Mouse (Mus musculus): ENCODE data around the gene Aoc1. TPM values are rescaled to one million over a fixed set of nuclear protein-coding genes. Genes with fewer than 3 reads are reported as not detected.
A peak's percentile ranks its signal among the peaks of the same experiment; 100 is the strongest.

Gene Aoc1
- total and polyA plus RNA-seq, 2 experiments from 2014 or later, result 1.6 TPM; not detected in 1

DNA sequence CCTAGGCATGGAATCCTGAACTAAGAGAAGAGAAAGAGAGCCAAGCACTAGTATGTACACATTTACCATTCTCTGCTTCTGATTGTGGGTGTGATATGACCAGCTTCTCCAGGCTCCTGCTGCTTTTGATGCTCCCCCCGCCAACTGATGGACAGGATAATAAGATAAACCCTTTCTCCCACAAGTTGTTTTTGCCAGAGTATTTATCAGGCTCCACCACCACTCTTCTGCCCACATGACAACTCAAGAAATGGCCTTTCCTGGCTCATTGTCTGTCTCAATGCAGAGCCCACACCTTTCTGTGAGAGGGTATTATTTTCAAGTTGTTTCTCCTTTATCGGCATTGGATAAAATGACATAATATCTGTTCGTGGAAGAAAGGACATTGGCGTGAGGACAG lies 39.2 kb upstream of the Aoc1 start:
- no peak overlapping the region for H3K4me2 ChIP-seq (ENCODE audit: low read depth)
- ATAC-seq, result no peak
- no peak for DNase-seq
- WGBS, result 96% methylated on average over 4 of the region's 4 CpGs
- no peaks in the 10 kb centered on the region for H3K27me3 ChIP-seq (ENCODE audit: insufficient read depth, low read length)
- no peak overlapping the region for H3K9ac ChIP-seq
- no peak overlapping the region for H3K27ac ChIP-seq (ENCODE audit: low read depth, low read length)
- no peaks in the 10 kb centered on the region for H3K4me1 ChIP-seq (ENCODE audit: insufficient read depth)
- H3K4me3 ChIP-seq (ENCODE audit: low read depth, low read length), result no peak overlapping the region
- peaks cover 11% of the 10 kb centered on the region; the same call in 1 of the 2 replicates for H3K36me3 ChIP-seq (ENCODE audit: insufficient read depth)
- no peak for TF ChIP-seq CTCF (IDR thresholded peaks at IDR 0.05; ENCODE audit: low read depth)
- H3K9me3 ChIP-seq (ENCODE audit: low read length), result no peaks in the 10 kb centered on the region

- H3K36me3 ChIP-seq (ENCODE audit: insufficient read depth), result peaks cover 11% of the 10 kb centered on the region; the same call in 1 of the 2 replicates
- H3K4me1 ChIP-seq (ENCODE audit: insufficient read depth), result peaks cover 4% of the 10 kb centered on the region; the same call in 1 of the 2 replicates
- no peak for TF ChIP-seq CTCF (IDR thresholded peaks at IDR 0.05; ENCODE audit: low read depth)
- DNase-seq (no peak), ATAC-seq (no peak)
- H3K4me2 ChIP-seq (ENCODE audit: low read depth), result no peak overlapping the region
- H3K9ac ChIP-seq, result no peak overlapping the region
- WGBS, result 89% methylated on average over 5 of the region's 5 CpGs
- H3K27ac ChIP-seq (ENCODE audit: low read depth, low read length), result no peak overlapping the region
- H3K4me3 ChIP-seq (ENCODE audit: low read depth, low read length), result no peak overlapping the region
- no peaks in the 10 kb centered on the region for H3K9me3 ChIP-seq (ENCODE audit: low read length)
- H3K27me3 ChIP-seq (ENCODE audit: insufficient read depth, low read length), result no peaks in the 10 kb centered on the region
Measured at GRCm38 (mm10) chr6:48835241-48835640, 37.5 kb upstream of the Aoc1 start.

GRCm38 (mm10) chr6:48836146-48836545 lies 36.5 kb upstream of the Aoc1 start:
- Histone ChIP-seq H3K9me3 (ENCODE audit: low read length) (no peaks in the 10 kb centered on the region), H3K4me3 (ENCODE audit: low read depth, low read length) (no peak overlapping the region), H3K27me3 (ENCODE audit: insufficient read depth, low read length) (no peaks in the 10 kb centered on the region), H3K4me1 (ENCODE audit: insufficient read depth) (peaks cover 8% of the 10 kb centered on the region; the same call in 1 of the 2 replicates), H3K4me2 (ENCODE audit: low read depth) (no peak overlapping the region), H3K36me3 (ENCODE audit: insufficient read depth) (peaks cover 11% of the 10 kb centered on the region; the same call in 1 of the 2 replicates), H3K9ac (no peak overlapping the region), H3K27ac (ENCODE audit: low read depth, low read length) (no peak overlapping the region)
- no peak for DNase-seq
- TF ChIP-seq CTCF (IDR thresholded peaks at IDR 0.05; ENCODE audit: low read depth), result no peak
- no peak for ATAC-seq
- WGBS, result 85% methylated on average over 5 of the region's 5 CpGs

DNA sequence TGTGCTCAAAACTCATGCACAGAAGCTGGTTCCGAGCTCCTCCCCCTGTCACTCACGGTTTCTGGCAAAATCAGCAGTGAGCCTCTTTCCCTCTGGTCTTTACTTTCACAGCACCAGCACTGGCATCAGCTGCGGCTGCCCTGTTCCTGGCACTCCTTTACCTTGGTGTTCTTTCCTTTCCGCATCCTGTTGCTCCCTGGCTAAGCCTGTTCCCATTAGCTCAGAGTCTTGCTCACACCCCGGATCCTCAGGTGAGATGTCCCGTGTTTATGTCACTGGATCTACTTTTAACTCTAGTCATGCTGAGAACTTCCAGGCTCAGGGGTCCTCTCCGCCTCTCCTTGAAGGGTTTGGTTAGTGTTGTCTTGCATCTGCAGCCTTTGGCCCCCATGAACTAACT lies 35.2 kb upstream of the Aoc1 start:
- Histone ChIP-seq H3K9me3 (ENCODE audit: low read length) (no peaks in the 10 kb centered on the region), H3K36me3 (ENCODE audit: insufficient read depth) (peaks cover 11% of the 10 kb centered on the region; the same call in 1 of the 2 replicates), H3K4me1 (ENCODE audit: insufficient read depth) (peaks cover 19% of the 10 kb centered on the region; the same call in 1 of the 2 replicates), H3K4me2 (ENCODE audit: low read depth) (no peak overlapping the region), H3K4me3 (ENCODE audit: low read depth, low read length) (no peak overlapping the region), H3K9ac (no peak overlapping the region), H3K27ac (ENCODE audit: low read depth, low read length) (no peak overlapping the region), H3K27me3 (ENCODE audit: insufficient read depth, low read length) (no peaks in the 10 kb centered on the region)
- ATAC-seq (no peak), DNase-seq (no peak)
- 85% methylated on average over 7 of the region's 7 CpGs for WGBS
- TF ChIP-seq CTCF (IDR thresholded peaks at IDR 0.05; ENCODE audit: low read depth), result no peak

- no peak overlapping the region for H3K27ac ChIP-seq (ENCODE audit: low read depth, low read length)
- no peak overlapping the region for H3K4me2 ChIP-seq (ENCODE audit: low read depth)
- no peak overlapping the region for H3K4me3 ChIP-seq (ENCODE audit: low read depth, low read length)
- H3K9me3 ChIP-seq (ENCODE audit: low read length), result no peaks in the 10 kb centered on the region
- 73% methylated on average over 6 of the region's 6 CpGs for WGBS
- no peak for ATAC-seq
- peaks cover 19% of the 10 kb centered on the region; the same call in 1 of the 2 replicates for H3K4me1 ChIP-seq (ENCODE audit: insufficient read depth)
- no peaks in the 10 kb centered on the region for H3K27me3 ChIP-seq (ENCODE audit: insufficient read depth, low read length)
- TF ChIP-seq CTCF (IDR thresholded peaks at IDR 0.05; ENCODE audit: low read depth), result no peak
- peaks cover 11% of the 10 kb centered on the region; the same call in 1 of the 2 replicates for H3K36me3 ChIP-seq (ENCODE audit: insufficient read depth)
- no peak for DNase-seq
- H3K9ac ChIP-seq, result no peak overlapping the region
Measured at GRCm38 (mm10) chr6:48838321-48839080, 34.2 kb upstream of the Aoc1 start.

- Histone ChIP-seq H3K27ac (ENCODE audit: low read depth, low read length) (peak within 1 kb of the TSS; percentile 73), H3K9me3 (ENCODE audit: low read length) (no peaks in the 10 kb centered on the region), H3K27me3 (ENCODE audit: insufficient read depth, low read length) (no peaks in the 10 kb centered on the region), H3K4me1 (ENCODE audit: insufficient read depth) (peaks cover 19% of the 10 kb centered on the region; the same call in 1 of the 2 replicates), H3K9ac (peak within 1 kb of the TSS; percentile 46), H3K36me3 (ENCODE audit: insufficient read depth) (no peaks in the 10 kb centered on the region), H3K4me3 (ENCODE audit: low read depth, low read length) (peak within 1 kb of the TSS; percentile 32), H3K4me2 (ENCODE audit: low read depth) (peak within 1 kb of the TSS; percentile 48)
- WGBS, result 17% methylated on average over 7 of the region's 7 CpGs
- ATAC-seq (peak; percentile 32), DNase-seq (peak; percentile 50)
- no peak for TF ChIP-seq CTCF (IDR thresholded peaks at IDR 0.05; ENCODE audit: low read depth)
Measured at GRCm38 (mm10) chr6:48840371-48840969, 32.2 kb upstream of the Aoc1 start, which contains the start of gene Tmem176a. TSS of gene Tmem176a (plus strand) at chr6:48840919.

Data from forebrain, postnatal 0 days (tissue).